Mouse (Mus musculus): ENCODE data around the gene Fgd3. TPM values are rescaled to one million over a fixed set of nuclear protein-coding genes. Genes with fewer than 3 reads are reported as not detected.

Gene Fgd3
- polyA plus RNA-seq, 1 experiment: 13.7 TPM

DNA sequence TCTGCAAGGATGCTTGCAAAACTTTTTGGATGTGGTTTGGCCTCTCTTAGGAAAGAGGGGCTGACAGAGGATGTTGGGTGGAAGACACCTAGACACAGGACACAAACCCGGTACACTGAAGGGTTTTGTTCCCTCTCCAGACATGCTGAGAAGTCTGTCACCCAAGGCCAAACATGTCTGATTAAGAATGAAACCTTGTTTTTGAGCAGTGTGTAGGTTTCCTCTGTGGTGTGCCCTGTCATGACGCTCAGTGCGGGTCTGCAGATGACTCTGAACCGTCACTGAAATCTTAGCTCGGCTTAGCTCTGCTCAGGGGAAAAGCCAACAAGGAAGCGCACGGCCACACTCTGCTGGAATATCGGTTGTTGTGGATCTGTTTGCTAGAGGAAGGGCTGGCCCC lies 49.6 kb downstream of the Fgd3 start:
- Histone ChIP-seq H3K4me1 (ENCODE audit: control insufficient read depth, insufficient read depth, low read length) (no peaks in the 10 kb centered on the region), H3K4me3 (replicated peaks; ENCODE audit: insufficient read depth, low read depth, low read length) (no peak overlapping the region), H3K27me3 (ENCODE audit: control insufficient read depth, insufficient read depth, low read length) (no peaks in the 10 kb centered on the region), H3K27ac (ENCODE audit: insufficient read depth, low read length) (no peak overlapping the region)
- WGBS: 87% methylated on average over 8 of the region's 8 CpGs
- TF ChIP-seq POLR2A (IDR thresholded peaks at IDR 0.05; ENCODE audit: borderline replicate concordance, insufficient read depth, low read length) (no peak), CTCF (IDR thresholded peaks at IDR 0.05; ENCODE audit: borderline replicate concordance, insufficient read depth, low read depth, low read length) (no peak)
- no peak for DNase-seq

DNA sequence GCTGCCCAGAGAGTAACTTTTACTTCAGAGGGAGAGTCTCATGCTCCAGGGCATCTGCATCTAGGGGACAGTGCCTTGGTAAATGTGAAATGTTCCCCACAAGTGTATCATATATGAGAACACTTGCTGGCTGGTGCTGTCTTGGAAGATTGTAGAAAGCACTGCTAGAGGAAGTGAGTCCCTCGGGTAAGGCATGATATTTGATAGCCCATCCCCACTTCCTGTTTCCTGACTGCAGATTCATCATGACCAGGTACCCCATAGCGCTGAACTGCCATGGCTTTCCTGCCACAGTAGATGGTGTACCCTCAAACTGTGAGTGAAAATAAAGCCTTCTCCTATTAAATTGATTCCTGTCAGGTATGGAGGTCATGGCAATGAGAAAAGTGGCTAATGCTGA lies 52.5 kb downstream of the Fgd3 start:
- 83% methylated on average over 2 of the region's 2 CpGs for whole genome bisulfite sequencing
- Histone ChIP-seq H3K4me3 (replicated peaks; ENCODE audit: insufficient read depth, low read depth, low read length) (no peak overlapping the region), H3K27me3 (ENCODE audit: control insufficient read depth, insufficient read depth, low read length) (no peaks in the 10 kb centered on the region), H3K4me1 (ENCODE audit: control insufficient read depth, insufficient read depth, low read length) (no peaks in the 10 kb centered on the region), H3K27ac (ENCODE audit: insufficient read depth, low read length) (no peak overlapping the region)
- TF ChIP-seq POLR2A (IDR thresholded peaks at IDR 0.05; ENCODE audit: borderline replicate concordance, insufficient read depth, low read length) (no peak), CTCF (IDR thresholded peaks at IDR 0.05; ENCODE audit: borderline replicate concordance, insufficient read depth, low read depth, low read length) (no peak)
- no peak for DNase-seq

GRCm38 (mm10) chr13:49260036-49260722 lies 59.9 kb downstream of the Fgd3 start:
- WGBS: 75% methylated on average over 15 of the region's 15 CpGs
- Histone ChIP-seq H3K27me3 (ENCODE audit: control insufficient read depth, insufficient read depth, low read length) (no peaks in the 10 kb centered on the region), H3K4me1 (ENCODE audit: control insufficient read depth, insufficient read depth, low read length) (no peaks in the 10 kb centered on the region), H3K27ac (ENCODE audit: insufficient read depth, low read length) (no peak overlapping the region), H3K4me3 (replicated peaks; ENCODE audit: insufficient read depth, low read depth, low read length) (no peak overlapping the region)
- DNase-seq: no peak
- TF ChIP-seq POLR2A (IDR thresholded peaks at IDR 0.05; ENCODE audit: borderline replicate concordance, insufficient read depth, low read length) (no peak), CTCF (IDR thresholded peaks at IDR 0.05; ENCODE audit: borderline replicate concordance, insufficient read depth, low read depth, low read length) (no peak)

DNA sequence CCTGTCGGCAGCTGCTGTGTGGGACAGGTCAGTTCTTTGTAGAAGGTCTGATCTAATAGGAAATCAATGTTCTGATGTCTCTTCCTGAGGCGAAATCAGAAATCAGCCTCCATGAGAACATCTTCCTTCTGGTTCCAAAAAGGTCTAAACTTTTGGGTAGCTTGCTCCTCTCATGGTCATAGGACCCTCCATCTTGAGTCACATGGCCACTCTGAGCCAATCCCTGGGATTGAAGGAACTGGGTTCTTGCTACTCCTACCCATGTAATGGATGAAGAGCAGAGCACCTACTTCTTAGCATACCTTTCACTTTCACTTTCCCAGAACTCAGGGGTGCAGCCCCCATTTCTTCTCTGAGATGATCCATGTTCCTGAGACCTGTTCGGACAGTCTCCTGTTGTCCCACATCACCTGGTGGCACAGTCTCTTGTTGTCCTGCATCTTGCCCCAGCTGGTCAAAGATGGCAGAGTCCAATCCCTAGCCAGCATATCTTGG lies 62.2 kb downstream of the Fgd3 start:
- no peak overlapping the region for H3K27ac ChIP-seq (ENCODE audit: insufficient read depth, low read length)
- DNase-seq: no peak
- no peaks in the 10 kb centered on the region for H3K4me1 ChIP-seq (ENCODE audit: control insufficient read depth, insufficient read depth, low read length)
- WGBS: 87% methylated on average over 3 of the region's 3 CpGs
- TF ChIP-seq CTCF (IDR thresholded peaks at IDR 0.05; ENCODE audit: borderline replicate concordance, insufficient read depth, low read depth, low read length): no peak
- no peak for TF ChIP-seq POLR2A (IDR thresholded peaks at IDR 0.05; ENCODE audit: borderline replicate concordance, insufficient read depth, low read length)
- no peak overlapping the region for H3K4me3 ChIP-seq (replicated peaks; ENCODE audit: insufficient read depth, low read depth, low read length)
- no peaks in the 10 kb centered on the region for H3K27me3 ChIP-seq (ENCODE audit: control insufficient read depth, insufficient read depth, low read length)

DNA sequence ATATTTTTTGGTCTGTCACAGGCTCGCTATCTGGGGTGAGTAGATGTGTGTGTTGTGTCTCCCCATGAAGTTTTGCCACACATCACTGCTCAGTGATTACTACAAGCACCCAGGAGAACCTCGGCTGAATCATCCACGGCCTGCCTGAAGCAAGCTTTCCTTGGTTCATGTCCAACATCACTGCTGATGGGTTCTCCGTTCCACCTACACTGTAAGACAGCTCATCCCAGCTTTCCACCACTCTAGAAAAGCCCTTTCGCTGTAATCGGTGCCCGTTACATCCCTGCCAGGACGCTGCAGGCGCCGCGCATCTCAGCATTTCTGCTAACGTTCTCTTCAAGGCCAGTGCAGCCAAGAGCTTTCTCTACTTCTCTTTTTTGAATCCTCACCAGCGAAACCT lies 67.4 kb downstream of the Fgd3 start:
- Histone ChIP-seq H3K27ac (ENCODE audit: insufficient read depth, low read length) (no peak overlapping the region), H3K27me3 (ENCODE audit: control insufficient read depth, insufficient read depth, low read length) (no peaks in the 10 kb centered on the region), H3K4me3 (replicated peaks; ENCODE audit: insufficient read depth, low read depth, low read length) (no peak overlapping the region), H3K4me1 (ENCODE audit: control insufficient read depth, insufficient read depth, low read length) (no peaks in the 10 kb centered on the region)
- WGBS: 76% methylated on average over 13 of the region's 13 CpGs
- DNase-seq: no peak
- TF ChIP-seq POLR2A (IDR thresholded peaks at IDR 0.05; ENCODE audit: borderline replicate concordance, insufficient read depth, low read length): no peak
- no peak for TF ChIP-seq CTCF (IDR thresholded peaks at IDR 0.05; ENCODE audit: borderline replicate concordance, insufficient read depth, low read depth, low read length)

DNA sequence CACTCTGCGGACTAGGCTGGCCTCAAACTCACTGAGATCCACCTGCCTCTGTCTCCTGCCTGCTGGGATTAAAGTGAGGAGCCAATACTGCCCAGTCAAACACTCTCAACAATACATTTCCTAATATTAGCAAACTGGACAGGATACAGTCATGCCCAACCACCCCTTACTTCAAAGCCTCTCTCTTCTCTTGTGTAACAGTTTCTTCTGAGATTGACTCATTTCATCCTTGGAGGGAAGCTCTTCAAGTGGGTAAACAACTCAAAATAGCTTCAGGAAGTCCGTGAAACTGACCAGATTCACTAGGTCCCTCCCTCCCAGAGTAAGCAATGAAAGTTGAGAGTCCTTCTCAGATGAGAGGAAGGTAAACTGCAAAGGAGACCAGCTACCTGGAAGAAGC lies 68.0 kb downstream of the Fgd3 start:
- WGBS: 70% methylated on average over 2 of the region's 2 CpGs
- no peak overlapping the region for H3K27ac ChIP-seq (ENCODE audit: insufficient read depth, low read length)
- DNase-seq: no peak
- no peak for TF ChIP-seq POLR2A (IDR thresholded peaks at IDR 0.05; ENCODE audit: borderline replicate concordance, insufficient read depth, low read length)
- no peak for TF ChIP-seq CTCF (IDR thresholded peaks at IDR 0.05; ENCODE audit: borderline replicate concordance, insufficient read depth, low read depth, low read length)
- no peak overlapping the region for H3K4me3 ChIP-seq (replicated peaks; ENCODE audit: insufficient read depth, low read depth, low read length)
- no peaks in the 10 kb centered on the region for H3K4me1 ChIP-seq (ENCODE audit: control insufficient read depth, insufficient read depth, low read length)
- H3K27me3 ChIP-seq (ENCODE audit: control insufficient read depth, insufficient read depth, low read length): no peaks in the 10 kb centered on the region

DNA sequence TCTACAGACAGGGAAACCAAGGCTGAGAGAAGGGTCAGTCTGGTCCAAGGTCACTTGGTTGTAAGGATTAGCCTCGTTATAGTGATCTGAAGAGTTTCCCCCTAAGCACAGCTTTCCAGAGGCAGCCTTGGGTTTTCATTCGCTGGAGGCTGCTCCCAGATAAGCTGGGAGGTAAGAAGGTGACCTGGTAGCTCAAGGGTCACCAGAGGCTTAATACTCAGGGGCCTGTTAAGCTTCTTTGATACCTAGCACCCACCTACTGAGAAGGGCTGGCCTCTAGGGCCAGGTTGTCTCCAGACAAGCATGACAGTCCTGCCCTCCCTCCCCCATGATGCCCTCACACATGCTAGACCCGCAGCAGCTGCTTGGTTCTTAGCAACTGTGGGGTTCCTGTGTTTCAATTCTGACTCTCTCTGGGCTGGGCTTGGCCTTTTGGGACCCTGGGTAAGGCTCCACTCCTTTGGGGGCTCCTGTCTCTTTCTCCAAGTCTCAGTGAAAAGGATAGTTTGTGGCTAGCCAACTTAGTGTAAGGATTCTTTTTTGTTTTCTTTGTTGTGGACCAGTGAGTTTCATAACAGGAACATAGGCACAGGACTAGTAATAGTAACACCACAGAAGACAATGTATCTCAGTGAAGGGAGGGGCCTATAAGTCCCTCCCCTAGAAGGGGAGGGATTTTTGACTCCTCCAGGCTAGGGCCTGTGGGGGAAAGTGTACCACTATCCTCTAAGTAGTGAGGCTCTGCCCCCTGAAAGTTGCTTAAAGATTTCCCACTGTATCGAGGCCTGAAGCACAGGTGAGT lies 69.2 kb downstream of the Fgd3 start:
- Histone ChIP-seq H3K27ac (ENCODE audit: insufficient read depth, low read length) (no peak overlapping the region), H3K4me1 (ENCODE audit: control insufficient read depth, insufficient read depth, low read length) (no peaks in the 10 kb centered on the region), H3K27me3 (ENCODE audit: control insufficient read depth, insufficient read depth, low read length) (no peaks in the 10 kb centered on the region), H3K4me3 (replicated peaks; ENCODE audit: insufficient read depth, low read depth, low read length) (no peak overlapping the region)
- 50% methylated on average over 4 of the region's 4 CpGs for WGBS
- no peak for DNase-seq
- TF ChIP-seq POLR2A (IDR thresholded peaks at IDR 0.05; ENCODE audit: borderline replicate concordance, insufficient read depth, low read length): no peak
- TF ChIP-seq CTCF (IDR thresholded peaks at IDR 0.05; ENCODE audit: borderline replicate concordance, insufficient read depth, low read depth, low read length): no peak

GRCm38 (mm10) chr13:49249634-49250033 lies 70.5 kb downstream of the Fgd3 start:
- Histone ChIP-seq H3K27ac (ENCODE audit: insufficient read depth, low read length) (no peak overlapping the region), H3K27me3 (ENCODE audit: control insufficient read depth, insufficient read depth, low read length) (no peaks in the 10 kb centered on the region), H3K4me1 (ENCODE audit: control insufficient read depth, insufficient read depth, low read length) (no peaks in the 10 kb centered on the region), H3K4me3 (replicated peaks; ENCODE audit: insufficient read depth, low read depth, low read length) (no peak overlapping the region)
- TF ChIP-seq POLR2A (IDR thresholded peaks at IDR 0.05; ENCODE audit: borderline replicate concordance, insufficient read depth, low read length) (no peak), CTCF (IDR thresholded peaks at IDR 0.05; ENCODE audit: borderline replicate concordance, insufficient read depth, low read depth, low read length) (no peak)
- no peak for DNase-seq
- 74% methylated on average over 2 of the region's 2 CpGs for WGBS

Measured in cerebellum, adult 2 months (tissue).